Mouse (Mus musculus): Measurements from ENCODE around the gene Samd8.

- TF ChIP-seq CTCF (IDR thresholded peaks at IDR 0.05; ENCODE audit: extremely low read depth, insufficient read depth, insufficient read length, insufficient replicate concordance) = no peak
- no peak for TF ChIP-seq POLR2A (IDR thresholded peaks at IDR 0.05; ENCODE audit: low read depth, low read length)
These were observed 41.9 kb downstream of the Samd8 start for GRCm38 (mm10) chr14:21792250-21792649.
